Mouse (Mus musculus) megakaryocyte, embryonic 14.5 days (primary cell): ENCODE results near the gene Rps6kb2.

Experiments
- FLI1 ChIP-seq: IDR thresholded peaks from 2 replicates; pipeline ENCODE4 v1.6.1; 2012; ENCODE audit warnings: low read length, inconsistent platforms, mixed read lengths
- GATA1 ChIP-seq: IDR thresholded peaks from 3 replicates; pipeline ENCODE4 v1.6.1; 2012; ENCODE audit warnings: mixed read lengths, low read length, inconsistent platforms, borderline replicate concordance

DNA sequence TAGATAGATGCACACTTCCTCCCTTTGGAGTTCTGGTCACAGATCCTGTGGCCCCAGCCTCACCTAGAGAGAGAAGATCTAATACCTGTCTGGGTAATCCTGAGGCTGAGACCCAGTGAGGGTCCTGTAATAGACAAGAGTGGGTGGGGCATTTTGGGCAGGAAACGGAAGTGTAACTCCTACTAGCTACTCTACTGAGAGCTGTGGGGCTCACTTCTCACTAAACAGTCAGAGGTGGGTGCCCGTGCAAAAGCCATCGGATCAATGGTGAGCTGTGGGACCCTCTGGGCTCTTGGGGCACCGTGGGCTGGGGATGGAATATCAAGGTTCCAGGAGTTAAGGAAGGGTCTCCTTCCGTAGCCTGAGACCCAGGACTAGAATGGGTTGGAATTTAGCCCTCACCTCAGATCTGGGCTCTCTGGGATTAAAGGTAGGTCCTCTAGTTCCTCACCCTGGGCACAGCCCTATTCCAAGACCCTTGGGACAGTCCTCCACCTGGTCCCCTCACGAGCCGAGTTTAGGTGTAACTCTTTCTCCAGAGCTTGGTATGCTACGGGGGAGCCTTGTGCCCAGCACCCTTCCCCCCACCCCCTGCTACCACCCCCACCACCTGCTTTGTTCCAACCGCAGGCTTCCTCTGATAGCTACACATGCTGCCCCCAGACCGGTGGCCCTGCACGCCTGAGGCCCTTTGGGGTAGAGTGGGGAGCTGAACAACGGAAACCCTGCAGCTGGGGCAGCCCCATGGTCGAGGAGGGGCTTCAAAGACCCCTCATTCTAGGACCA lies 8.5 kb downstream of the Rps6kb2 start:
- TF ChIP-seq GATA1 (no peak), FLI1 (no peak)
